Mouse (Mus musculus): ENCODE results near the gene Slc30a9.

DNA sequence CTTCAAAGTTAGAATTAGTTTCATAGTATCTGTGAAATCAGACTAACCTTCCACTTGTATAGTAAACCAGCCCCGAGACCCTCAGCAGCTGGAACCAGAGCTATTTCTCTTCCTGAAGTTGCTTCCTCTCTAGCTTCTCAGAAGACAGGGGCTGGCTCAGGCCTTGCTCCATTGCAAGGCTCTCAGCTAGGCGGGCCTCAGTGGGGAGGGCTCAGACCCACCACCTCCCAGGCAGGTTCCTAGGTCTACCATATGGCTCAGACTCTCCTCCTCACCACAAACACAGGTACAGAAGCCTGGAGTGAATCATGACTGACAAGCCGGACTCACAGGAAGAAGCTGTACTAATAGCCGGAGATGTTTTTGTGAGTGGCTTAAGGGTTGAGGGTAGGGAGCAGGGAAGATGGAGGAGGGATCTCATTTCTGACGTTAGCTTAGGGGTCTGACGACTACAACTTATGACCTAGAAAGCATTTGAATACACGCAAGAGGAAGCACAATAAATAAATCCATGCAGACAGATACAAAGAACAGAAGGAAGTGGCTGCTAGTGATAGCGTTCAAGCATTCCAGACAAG lies 70.4 kb downstream of the Slc30a9 start:
- TF ChIP-seq POLR2A (IDR thresholded peaks at IDR 0.05; ENCODE audit: control insufficient read depth, extremely low read depth, insufficient read depth, low read length, poor library complexity) (no peak), CTCF (IDR thresholded peaks at IDR 0.05; ENCODE audit: borderline replicate concordance, control insufficient read depth, extremely low read depth, insufficient read depth, low read length, poor library complexity) (no peak)

Measured in thymus, adult 2 months (tissue).